Mouse (Mus musculus) liver, postnatal 0 days (tissue): ENCODE measurements around the gene Slc22a15. TPM values are rescaled to one million over a fixed set of nuclear protein-coding genes. Genes with fewer than 3 reads are reported as not detected.
A peak's percentile ranks its signal among the peaks of the same experiment; 100 is the strongest.

Source experiments
- ATAC-seq: fragments of 200-750 bp; cut with Nextera tagmentation; 2 replicates; pipeline ENCODE4 v1.8.0; 2017; ENCODE audit warnings: mild to moderate bottlenecking, moderate library complexity
- DNase-seq: peaks from one replicate; pipeline ENCODE4 v3.0.0-alpha.2; 2016
- H3K27ac ChIP-seq: fragments of 300-500 bp; sonication (generic); 2 replicates; pipeline ENCODE4 v1.5.1; 2014; ENCODE audit warnings: antibody characterized with exemption, moderate library complexity, mild to moderate bottlenecking, low read depth
- H3K27me3 ChIP-seq: fragments of 300-500 bp; sonication (generic); 2 replicates; pipeline ENCODE4 v1.6.1; 2014; ENCODE audit warnings: low read length, control low read depth, mixed read lengths; ENCODE audit not compliant: insufficient read depth
- H3K36me3 ChIP-seq: fragments of 300-500 bp; sonication (generic); replicated peaks from 2 replicates; pipeline ENCODE4 v1.6.1; 2014; ENCODE audit warnings: mild to moderate bottlenecking, control low read depth, low read length, moderate library complexity, mixed read lengths; ENCODE audit not compliant: insufficient read depth
- H3K4me1 ChIP-seq: fragments of 300-500 bp; sonication (generic); 2 replicates; pipeline ENCODE4 v1.6.1; 2014; ENCODE audit warnings: antibody characterized with exemption, mild to moderate bottlenecking, control low read depth; ENCODE audit not compliant: insufficient read depth
- H3K4me2 ChIP-seq: fragments of 300-500 bp; sonication (generic); 2 replicates; pipeline ENCODE4 v1.6.1; 2014; ENCODE audit warnings: low read depth, mild to moderate bottlenecking, low read length, moderate library complexity, mixed read lengths
- H3K4me3 ChIP-seq: fragments of 300-500 bp; sonication (generic); 2 replicates; pipeline ENCODE4 v1.5.1; 2014; ENCODE audit warnings: low read depth, low read length
- H3K9ac ChIP-seq: fragments of 300-500 bp; sonication (generic); replicated peaks from 2 replicates; pipeline ENCODE4 v1.6.1; 2014; ENCODE audit warnings: mild to moderate bottlenecking, moderate library complexity
- H3K9me3 ChIP-seq: fragments of 300-500 bp; sonication (generic); 2 replicates; pipeline ENCODE4 v1.6.1; 2016; ENCODE audit warnings: mild to moderate bottlenecking, control low read depth, low read length, mixed read lengths
- CTCF ChIP-seq: sonication (generic); IDR thresholded peaks from 2 replicates; pipeline ENCODE4 v1.5.1; 2016; ENCODE audit warnings: antibody characterized with exemption, low read depth
- EP300 ChIP-seq: IDR thresholded peaks from 2 replicates; pipeline ENCODE4 v1.6.1; 2016; ENCODE audit warnings: antibody characterized with exemption, low read depth, mild to moderate bottlenecking
- WGBS: fragments of 180-500 bp; shearing (Covaris S2); extraction: QIAGEN DNeasy Blood & Tissue Kit; methylation state at CpG from one replicate; pipeline ENCODE4 v1.1.7; 2014; ENCODE audit not compliant: insufficient replicate concordance; 5-methylcytosine and 5-hydroxymethylcytosine counted together
- polyA plus RNA-seq: library from polyadenylated mRNA; unstranded; fragments of >200 nt; fragmentation: Nextera tagmentation; extraction: Ambion mirVana; gene quantifications from 2 replicates; pipeline ENCODE4 v1.2.1, GENCODE M21; 2015

Gene Slc22a15
- 5.0 and 5.4 TPM in 2 replicates for polyA plus RNA-seq

DNA sequence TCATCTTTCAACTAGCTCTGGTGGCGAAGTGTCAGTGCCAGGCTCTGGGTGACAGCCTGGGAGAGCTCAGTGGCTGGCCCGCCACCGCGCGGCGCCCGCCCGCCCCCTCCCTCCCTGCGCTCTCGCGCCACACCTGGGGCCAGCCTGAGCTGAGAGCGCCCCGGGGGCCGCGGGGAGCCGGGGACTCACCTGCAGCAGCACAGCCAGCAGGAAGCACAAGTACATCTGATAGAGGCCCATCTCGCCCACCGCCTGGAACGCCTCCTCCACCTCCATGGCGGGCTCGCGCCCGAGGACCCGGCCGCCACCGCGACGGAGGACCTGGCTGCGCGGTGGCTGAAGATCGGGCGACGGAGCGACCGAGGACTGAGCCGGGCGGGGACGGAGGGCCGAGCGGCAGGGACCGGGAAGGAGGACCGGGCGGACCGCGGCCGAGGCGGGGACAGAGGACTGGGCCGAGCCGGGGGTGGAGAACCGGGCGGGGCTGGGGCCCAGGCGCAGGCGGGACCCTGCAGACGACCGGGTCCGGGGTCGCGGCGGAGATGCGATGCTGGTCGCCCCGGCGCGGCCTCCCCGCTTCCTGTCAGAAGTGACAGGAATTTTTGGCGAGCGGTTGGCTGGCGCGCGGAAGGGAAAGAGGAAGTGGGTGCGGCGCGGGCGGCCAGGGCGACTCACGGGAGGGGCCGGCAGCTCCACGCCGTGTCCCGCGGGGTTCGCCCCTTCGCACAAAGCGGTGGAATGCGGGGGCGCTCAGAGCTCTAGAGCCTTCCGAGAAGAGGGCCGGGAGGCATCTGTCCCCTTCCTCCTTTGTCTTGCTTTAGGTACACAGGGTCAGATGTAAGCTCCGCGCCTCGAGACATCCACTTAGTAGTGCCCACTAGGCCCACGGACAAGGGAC is at the start of gene Slc22a15:
Gene Slc22a15 (minus strand): TSS at position 611 of the 898 bp plus-strand sequence.
- H3K27ac ChIP-seq, result peak within 1 kb of the TSS; percentile 96
- TF ChIP-seq EP300, result no peak
- no peak for TF ChIP-seq CTCF
- no peaks in the 10 kb centered on the region for H3K36me3 ChIP-seq
- no peaks in the 10 kb centered on the region for H3K27me3 ChIP-seq
- peaks cover 15% of the 10 kb centered on the region for H3K4me1 ChIP-seq
- peak within 1 kb of the TSS; percentile 79 for H3K9ac ChIP-seq
- peak; percentile 82 for DNase-seq
- ATAC-seq, result peak; percentile 88
- H3K9me3 ChIP-seq, result no peaks in the 10 kb centered on the region
- WGBS, result under 1% methylated on average over 62 of the region's 92 CpGs
- peak within 1 kb of the TSS; percentile 71 for H3K4me2 ChIP-seq
- peak within 1 kb of the TSS; percentile 71 for H3K4me3 ChIP-seq

DNA sequence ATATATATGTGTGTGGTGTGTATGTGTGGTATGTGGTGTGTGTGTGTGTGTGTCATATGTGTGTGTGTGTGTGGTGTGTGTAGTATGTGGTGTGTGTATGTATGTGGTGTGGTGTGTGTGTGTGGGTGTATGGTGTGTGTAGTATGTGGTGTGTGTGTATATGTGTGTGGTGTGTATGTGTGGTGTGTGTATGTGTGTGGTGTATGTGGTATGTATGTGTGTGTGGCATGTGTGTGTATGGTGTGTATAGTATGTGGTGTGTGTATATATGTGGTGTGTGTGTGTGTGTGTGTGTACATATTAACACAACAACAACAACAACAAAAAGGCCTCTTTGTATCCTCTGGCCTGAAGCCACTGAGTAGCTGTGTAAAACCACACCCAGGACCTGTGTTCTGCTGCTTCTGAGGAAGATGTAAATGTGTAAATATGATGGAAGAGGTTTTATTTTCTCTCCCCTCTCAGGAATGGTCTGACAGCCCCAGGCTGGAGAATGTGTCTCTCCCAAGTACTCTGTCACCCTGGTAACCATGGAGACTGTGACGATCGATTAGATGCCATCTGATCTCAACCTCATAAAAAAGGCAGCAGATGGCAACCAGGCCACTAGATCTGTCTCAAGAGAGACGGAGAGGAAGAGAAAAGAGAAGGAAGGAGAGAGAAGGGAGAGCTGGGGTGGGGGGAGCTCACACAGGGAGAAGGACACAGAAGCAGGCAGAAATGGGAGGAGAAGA is 42.7 kb upstream of the Slc22a15 start:
- Histone ChIP-seq H3K4me3 (no peak overlapping the region), H3K27me3 (no peaks in the 10 kb centered on the region), H3K9ac (no peak overlapping the region), H3K9me3 (0 out of 2 replicates have a peak, but pooled peaks cover 2% of the 10 kb centered on the region), H3K36me3 (no peaks in the 10 kb centered on the region), H3K27ac (no peak overlapping the region), H3K4me2 (no peak overlapping the region), H3K4me1 (no peaks in the 10 kb centered on the region)
- WGBS, result 40% methylated on average over 3 of the region's 3 CpGs
- no peak for ATAC-seq
- no peak for DNase-seq
- no peak for TF ChIP-seq EP300
- no peak for TF ChIP-seq CTCF

DNA sequence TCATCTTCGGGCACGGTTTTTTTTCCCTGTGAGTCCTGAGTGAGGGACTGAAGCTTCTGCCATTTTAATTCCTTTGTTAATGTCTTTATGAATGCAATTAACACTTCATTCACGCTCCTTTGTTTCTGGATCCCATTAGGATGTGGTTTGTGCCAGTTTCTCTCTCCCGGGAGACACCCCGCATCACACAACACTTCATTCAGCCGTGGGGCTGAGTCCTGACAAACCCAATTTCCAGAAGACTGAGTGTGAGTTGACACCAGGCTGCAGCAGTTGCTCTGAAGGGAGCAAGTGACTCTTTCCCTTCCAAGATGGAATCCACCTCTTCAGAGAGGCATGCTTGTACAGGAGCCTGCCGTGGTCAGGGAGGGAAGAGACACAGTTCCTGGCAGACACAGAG is 40.1 kb upstream of the Slc22a15 start:
- Histone ChIP-seq H3K4me1 (no peaks in the 10 kb centered on the region), H3K9ac (no peak overlapping the region), H3K27ac (no peak overlapping the region), H3K27me3 (no peaks in the 10 kb centered on the region), H3K4me2 (no peak overlapping the region), H3K9me3 (0 out of 2 replicates have a peak, but pooled peaks cover 2% of the 10 kb centered on the region), H3K4me3 (no peak overlapping the region), H3K36me3 (no peaks in the 10 kb centered on the region)
- 74% methylated on average over 7 of the region's 7 CpGs for WGBS
- no peak for ATAC-seq
- DNase-seq, result no peak
- TF ChIP-seq CTCF (no peak), EP300 (no peak)

DNA sequence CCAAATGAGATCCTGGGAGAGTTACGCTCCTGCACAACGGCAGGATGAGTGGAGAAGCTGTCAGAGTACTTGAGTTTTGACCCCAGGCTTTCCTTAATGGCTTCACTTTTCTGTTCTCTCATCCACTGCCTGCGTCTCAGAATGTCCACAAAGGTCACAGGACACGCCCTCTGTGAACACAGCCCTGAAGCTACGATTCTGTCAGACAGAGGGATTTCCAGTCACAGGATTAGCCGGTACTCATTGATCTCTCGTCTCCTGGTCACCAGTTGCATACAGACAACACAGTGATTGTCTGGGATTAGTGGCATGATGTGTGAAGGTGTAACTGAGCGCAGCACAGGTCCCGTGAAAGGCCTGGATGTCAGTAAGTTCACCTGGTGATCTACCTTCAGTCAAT is 39.2 kb upstream of the Slc22a15 start:
- H3K27ac ChIP-seq, result no peak overlapping the region
- no peak overlapping the region for H3K4me3 ChIP-seq
- no peaks in the 10 kb centered on the region for H3K36me3 ChIP-seq
- TF ChIP-seq EP300 (no peak), CTCF (no peak)
- 62% methylated on average over 9 of the region's 9 CpGs for WGBS
- no peak for DNase-seq
- H3K4me1 ChIP-seq, result no peaks in the 10 kb centered on the region
- no peak overlapping the region; the same call in 1 of the 2 replicates for H3K4me2 ChIP-seq
- H3K9ac ChIP-seq, result no peak overlapping the region
- H3K9me3 ChIP-seq, result 0 out of 2 replicates have a peak, but pooled peaks cover under 1% of the 10 kb centered on the region
- H3K27me3 ChIP-seq, result no peaks in the 10 kb centered on the region
- ATAC-seq, result peak; percentile 81

- Histone ChIP-seq H3K9ac (no peak overlapping the region), H3K4me2 (no peak overlapping the region), H3K9me3 (no peaks in the 10 kb centered on the region), H3K4me3 (no peak overlapping the region), H3K27me3 (no peaks in the 10 kb centered on the region), H3K4me1 (no peaks in the 10 kb centered on the region), H3K27ac (no peak overlapping the region), H3K36me3 (no peaks in the 10 kb centered on the region)
- no peak for TF ChIP-seq EP300
- DNase-seq (no peak), ATAC-seq (no peak)
- WGBS, result 88% methylated on average over 15 of the region's 15 CpGs
These were observed 37.0 kb upstream of the Slc22a15 start for GRCm38 (mm10) chr3:101961146-101961835.

GRCm38 (mm10) chr3:101958047-101958446 is 33.8 kb upstream of the Slc22a15 start:
- Histone ChIP-seq H3K9me3 (no peaks in the 10 kb centered on the region), H3K27me3 (no peaks in the 10 kb centered on the region), H3K4me1 (no peaks in the 10 kb centered on the region), H3K4me3 (no peak overlapping the region), H3K27ac (peak overlapping the region; percentile 73), H3K4me2 (no peak overlapping the region), H3K36me3 (no peaks in the 10 kb centered on the region), H3K9ac (no peak overlapping the region)
- 41% methylated on average over 3 of the region's 3 CpGs for WGBS
- DNase-seq (peak; percentile 35), ATAC-seq (peak; percentile 99)
- TF ChIP-seq CTCF (no peak), EP300 (peak; percentile 82)
